Mouse (Mus musculus): ENCODE data around the gene Iqgap2. TPM values are rescaled to one million over a fixed set of nuclear protein-coding genes. Genes with fewer than 3 reads are reported as not detected.

The Iqgap2 gene
- total and polyA plus RNA-seq, 3 experiments = 0.27 to 0.32 TPM; not detected in 1

GRCm38 (mm10) chr13:95685736-95686135, 206.0 kb downstream of the Iqgap2 start:
- Histone ChIP-seq H3K79me2 (ENCODE audit: control insufficient read depth, insufficient read depth, low read length, poor library complexity) (no peaks in the 10 kb centered on the region), H3K27me3 (ENCODE audit: control insufficient read depth in 1 of 2, insufficient read depth in 2 of 2, low read length in 2 of 2) (no peaks in the 10 kb centered on the region), H3K4me3 (ENCODE audit: control insufficient read depth in 1 of 2, insufficient read depth in 1 of 2, low read depth in 2 of 2, low read length in 2 of 2) (no peak overlapping the region), H3K9me3 (replicated peaks; ENCODE audit: insufficient read depth, low read length) (no peaks in the 10 kb centered on the region), H3K27ac (ENCODE audit: control insufficient read depth, low read depth, low read length) (peak overlapping the region; percentile 8; the same call in 1 of the 2 replicates), H3K36me3 (ENCODE audit: control insufficient read depth in 1 of 2, insufficient read depth in 2 of 2, low read length in 2 of 2) (peaks cover 0 to 26% of the 10 kb centered on the region in 2 experiments; a peak in 2 of 4 replicates), H3K9ac (ENCODE audit: control insufficient read depth, low read depth, low read length, poor library complexity, severe bottlenecking) (no peak overlapping the region), H3K4me1 (ENCODE audit: control insufficient read depth in 1 of 2, insufficient read depth in 2 of 2, low read length in 2 of 2) (peaks cover 11 to 29% of the 10 kb centered on the region in 2 experiments)
- peak; percentile 96 for DNase-seq (ENCODE audit: low read depth, low spot score)
- TF ChIP-seq ZNF384 (IDR thresholded peaks at IDR 0.05; ENCODE audit: low read depth, low read length) (no peak), GABPA (IDR thresholded peaks at IDR 0.05; ENCODE audit: low read depth, low read length) (no peak), E2F4 (IDR thresholded peaks at IDR 0.05; ENCODE audit: borderline replicate concordance, low read depth, low read length) (no peak), ZKSCAN1 (IDR thresholded peaks at IDR 0.05; ENCODE audit: low read depth, low read length) (no peak), POLR2AphosphoS2 (IDR thresholded peaks at IDR 0.05; ENCODE audit: low read length) (no peak), SMC3 (IDR thresholded peaks at IDR 0.05; ENCODE audit: low read depth, low read length) (no peak), MEF2A (IDR thresholded peaks at IDR 0.05; ENCODE audit: extremely low read depth, insufficient replicate concordance, low read depth, low read length, poor library complexity, severe bottlenecking) (no peak), MAFK (IDR thresholded peaks at IDR 0.05; ENCODE audit: borderline replicate concordance, low read depth, low read length) (peak; percentile 60; the same call in 1 of the 2 replicates), MAZ (IDR thresholded peaks at IDR 0.05; ENCODE audit: low read depth, low read length) (no peak), MYB (IDR thresholded peaks at IDR 0.05; ENCODE audit: low read depth, low read length) (no peak), MXI1 (IDR thresholded peaks at IDR 0.05; ENCODE audit: low read depth, low read length) (peak; percentile 59; the same call in 1 of the 2 replicates), CHD2 (IDR thresholded peaks at IDR 0.05; ENCODE audit: low read length) (no peak), USF2 (IDR thresholded peaks at IDR 0.05; ENCODE audit: borderline replicate concordance in 1 of 2, insufficient read depth in 1 of 2, low read depth in 1 of 2, low read length in 2 of 2) (no peak), USF1 (IDR thresholded peaks at IDR 0.05; ENCODE audit: low read depth, low read length) (no peak; the same call in 1 of the 2 replicates), ELF1 (IDR thresholded peaks at IDR 0.05; ENCODE audit: low read depth, low read length) (peak; percentile 44; the same call in 1 of the 2 replicates), ZC3H11A (IDR thresholded peaks at IDR 0.05; ENCODE audit: low read depth, low read length) (no peak), POLR2AphosphoS5 (IDR thresholded peaks at IDR 0.05; ENCODE audit: borderline replicate concordance, low read depth, low read length) (no peak), POLR2A (IDR thresholded peaks at IDR 0.05; ENCODE audit: control insufficient read depth in 1 of 2, insufficient read depth in 1 of 2, low read depth in 1 of 2, low read length in 2 of 2, poor library complexity in 1 of 2) (no peak), RAD21 (IDR thresholded peaks at IDR 0.05; ENCODE audit: low read depth, low read length) (no peak), CHD1 (IDR thresholded peaks at IDR 0.05; ENCODE audit: low read depth, low read length) (no peak), TCF12 (IDR thresholded peaks at IDR 0.05; ENCODE audit: low read depth, low read length) (peak; percentile 93), RCOR1 (IDR thresholded peaks at IDR 0.05; ENCODE audit: low read depth, low read length) (peak; percentile 100), GATA1 (IDR thresholded peaks at IDR 0.05; ENCODE audit: low read depth, low read length) (peak; percentile 97), JUND (IDR thresholded peaks at IDR 0.05; ENCODE audit: low read depth, low read length) (peak; percentile 72; the same call in 1 of the 2 replicates), EP300 (IDR thresholded peaks at IDR 0.05; ENCODE audit: low read depth in 1 of 2, low read length in 2 of 2) (peak; percentile 96 to 99), NRF1 (IDR thresholded peaks at IDR 0.05; ENCODE audit: insufficient read depth, low read depth, low read length, poor library complexity, severe bottlenecking) (no peak), ETS1 (IDR thresholded peaks at IDR 0.05; ENCODE audit: low read depth, low read length) (peak; percentile 93), HCFC1 (IDR thresholded peaks at IDR 0.05; ENCODE audit: low read depth, low read length) (no peak), TBP (IDR thresholded peaks at IDR 0.05; ENCODE audit: low read depth, low read length) (no peak), TAL1 (IDR thresholded peaks at IDR 0.05; ENCODE audit: low read length) (peak; percentile 90), BHLHE40 (IDR thresholded peaks at IDR 0.05; ENCODE audit: borderline replicate concordance, low read depth, low read length) (peak; percentile 72; the same call in 1 of the 2 replicates), SIN3A (IDR thresholded peaks at IDR 0.05; ENCODE audit: low read length) (peak; percentile 76), MYC (IDR thresholded peaks at IDR 0.05; ENCODE audit: low read depth, low read length) (no peak; the same call in 1 of the 2 replicates), ZMIZ1 (IDR thresholded peaks at IDR 0.05; ENCODE audit: low read depth, low read length) (no peak), CTCF (IDR thresholded peaks at IDR 0.05 in 2 of 3, conservative IDR thresholded peaks at IDR 0.05 in 1 of 3; ENCODE audit: control insufficient read depth in 1 of 3, insufficient read depth in 1 of 3, low read depth in 2 of 3, low read length in 3 of 3, poor library complexity in 1 of 3, severe bottlenecking in 1 of 3) (no peak), UBTF (IDR thresholded peaks at IDR 0.05; ENCODE audit: borderline replicate concordance, insufficient read depth, low read depth, low read length) (no peak), KAT2A (conservative IDR thresholded peaks at IDR 0.05; ENCODE audit: low read depth, low read length) (no peak)
